Mouse (Mus musculus): ENCODE measurements around the gene Lalba.
"Not testable (repeated sequence)": the region's sequence is repeated elsewhere in the genome, so short reads cannot be mapped to it uniquely, and the experiment has no call there.

Lalba gene

DNA sequence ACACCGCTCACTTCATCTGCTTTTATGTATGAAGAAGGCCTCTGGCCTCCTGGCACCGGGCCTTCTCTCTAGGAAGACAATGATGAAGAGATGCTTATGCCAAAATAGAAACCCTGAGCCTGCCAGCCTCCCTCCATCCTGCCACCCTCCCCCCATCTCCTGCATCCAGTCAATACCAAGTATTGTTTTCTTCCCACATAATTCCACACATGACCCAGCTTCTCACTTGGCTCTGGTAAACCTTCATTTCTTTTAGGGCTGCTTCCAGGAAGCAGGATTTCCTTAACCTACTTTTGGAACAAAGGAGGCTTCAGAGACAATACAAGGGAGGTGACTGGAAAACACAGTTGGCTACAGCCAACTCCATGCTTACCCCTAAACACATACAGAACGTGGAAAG, at the start of gene Lalba:
TSS of gene Lalba (minus strand) at position 21 of the 400 bp plus-strand sequence.
- DNase-seq (ENCODE audit: low spot score), result no peak

DNA sequence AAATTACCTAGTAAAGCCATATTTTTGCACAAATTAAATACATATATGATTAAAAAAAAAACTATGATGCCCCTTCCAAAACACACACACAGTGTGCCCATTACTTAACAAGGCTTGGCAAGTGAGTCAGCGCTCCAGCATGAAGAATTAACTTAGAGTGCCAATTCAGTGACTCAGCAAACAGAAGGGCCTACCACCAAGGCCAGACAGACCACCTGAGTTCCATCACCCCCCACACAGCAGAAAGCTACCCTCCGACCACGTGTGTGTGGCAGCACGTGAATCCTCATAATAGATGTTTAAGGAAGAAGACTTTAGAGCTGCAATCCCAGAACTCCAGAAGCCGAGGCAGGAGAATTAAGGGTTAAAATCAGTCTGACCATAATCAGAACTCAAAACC, 49.8 kb upstream of the Lalba start:
- DNase-seq (ENCODE audit: low spot score), result no peak

DNA sequence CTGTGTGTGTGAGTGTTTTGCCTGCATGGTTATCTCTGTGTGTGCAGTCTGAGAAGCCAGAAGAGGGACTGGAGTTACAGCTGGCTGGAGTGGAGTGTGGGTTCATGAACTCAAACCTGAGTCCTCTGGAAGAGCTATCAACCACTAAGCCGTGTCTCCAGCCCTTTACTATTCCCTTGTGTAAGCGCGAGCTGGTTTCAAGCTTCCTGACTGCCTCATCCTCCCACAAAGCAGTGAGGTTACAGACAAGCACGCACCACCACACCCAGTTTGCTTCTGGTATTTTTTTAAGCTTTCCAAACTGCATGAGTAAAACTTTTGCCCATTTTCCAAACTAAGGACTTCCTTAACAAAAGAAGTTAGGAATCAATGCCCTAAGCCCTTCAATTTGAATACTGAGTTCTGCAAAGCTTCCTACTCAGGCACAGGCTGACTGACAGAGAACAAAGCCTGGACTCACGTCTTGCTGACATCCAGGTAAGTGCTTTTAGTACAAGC, 45.6 kb upstream of the Lalba start:
- DNase-seq (ENCODE audit: low spot score), result no peak

GRCm38 (mm10) chr15:98527056-98527771, 44.7 kb upstream of the Lalba start:
- no peak for DNase-seq (ENCODE audit: low spot score)

DNA sequence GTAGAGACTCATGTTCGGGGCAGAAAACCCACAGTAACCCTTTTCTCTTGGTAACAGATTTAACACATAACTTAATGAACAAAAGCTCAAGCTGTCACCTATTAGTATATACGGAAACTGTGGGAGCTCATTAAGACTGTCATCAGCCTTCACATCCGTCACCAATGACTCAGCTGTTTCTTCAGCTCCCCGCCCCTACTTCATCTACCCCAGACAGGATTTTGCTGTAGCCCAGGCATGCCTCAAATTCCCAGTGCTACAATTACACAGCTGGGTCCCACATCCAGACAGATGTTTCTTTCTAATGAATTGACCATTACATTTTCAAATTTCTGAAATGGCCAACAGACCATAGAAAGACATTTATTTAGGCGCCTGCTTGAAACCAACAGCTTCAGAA, 43.5 kb upstream of the Lalba start:
- DNase-seq (ENCODE audit: low spot score), result no peak

DNA sequence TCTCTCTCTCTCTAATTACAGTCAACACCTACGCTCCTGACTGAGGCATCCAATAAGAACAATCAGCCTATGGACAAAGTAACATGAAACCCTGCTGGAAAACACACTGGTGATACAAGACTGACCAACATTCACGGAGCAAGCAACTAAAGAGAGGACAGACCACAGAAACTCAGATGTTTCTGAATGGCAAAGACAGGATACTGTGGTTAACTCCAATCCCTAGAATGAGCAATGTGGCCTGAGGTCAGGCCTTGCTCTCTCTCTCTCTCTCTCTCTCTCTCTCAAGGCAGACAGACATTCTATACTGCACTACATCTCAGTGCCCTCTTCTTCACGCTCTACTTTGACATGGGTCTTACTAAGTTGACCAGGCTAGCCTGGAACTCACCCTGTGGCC, 38.7 kb upstream of the Lalba start:
- DNase-seq (ENCODE audit: low spot score), result no peak

DNA sequence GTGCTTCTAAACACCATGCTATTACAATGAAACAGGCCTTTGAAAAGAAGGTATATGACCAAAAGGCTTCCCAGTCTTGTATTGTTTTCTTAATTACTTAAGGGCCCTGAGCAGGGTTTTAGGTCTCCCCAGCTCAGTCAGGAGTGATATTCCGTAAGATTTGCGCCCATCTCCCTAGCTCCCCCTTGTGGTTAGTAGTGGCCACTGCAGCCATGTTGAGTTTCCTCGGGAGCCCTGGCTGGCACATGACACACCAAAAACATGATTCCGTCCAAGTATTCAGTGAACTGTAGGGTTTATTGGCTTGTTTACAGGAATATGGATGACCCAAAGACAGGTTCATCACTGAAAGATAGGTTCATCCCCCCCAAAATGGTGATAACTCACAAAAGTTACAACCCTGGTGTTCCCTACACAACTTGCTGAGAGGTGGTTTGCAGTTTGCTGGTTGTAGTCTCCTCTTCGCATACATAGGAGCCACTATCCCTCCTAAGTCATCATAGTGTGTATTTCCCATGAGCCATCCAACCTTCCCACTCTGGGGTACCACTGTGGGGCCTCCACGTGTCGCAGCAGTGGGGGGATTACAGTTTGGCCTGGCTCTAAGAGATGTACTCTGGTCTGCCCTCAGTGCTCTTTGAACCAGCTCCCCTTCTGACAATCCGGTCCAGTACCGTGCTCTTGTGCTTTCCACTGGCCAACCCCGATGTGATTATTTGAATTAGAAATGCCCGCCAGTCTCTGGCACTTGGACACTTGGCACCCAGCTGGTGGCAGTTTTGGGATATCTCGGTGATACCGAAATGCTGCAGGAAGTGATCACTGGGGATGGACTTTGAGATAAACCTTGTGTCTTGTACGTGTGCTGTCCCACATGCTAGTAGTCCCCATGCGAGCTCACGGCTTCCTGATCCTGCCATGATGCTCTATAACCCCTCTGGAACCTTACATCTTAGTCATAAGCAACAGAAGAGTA, 35.1 kb upstream of the Lalba start:
- no peak for DNase-seq (ENCODE audit: low spot score)

DNA sequence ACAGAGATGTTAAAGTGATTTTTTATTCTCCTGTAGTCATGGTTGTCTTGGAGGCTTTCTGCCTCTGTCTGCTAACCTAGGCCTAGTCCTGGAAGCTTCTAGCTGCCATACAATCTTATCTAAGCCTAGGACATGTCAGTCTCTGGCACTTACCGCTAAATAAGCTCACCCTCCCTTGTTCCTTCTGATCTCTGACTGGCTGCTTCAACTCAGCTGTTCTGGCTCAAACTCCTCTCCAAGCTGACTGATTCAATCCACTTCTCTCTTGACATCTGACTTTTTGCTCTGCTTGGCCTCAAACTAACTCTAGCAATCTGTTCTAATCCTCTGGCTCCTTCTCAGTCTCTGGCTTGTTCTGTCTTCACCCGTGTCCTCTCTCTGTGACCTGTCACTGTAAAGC, 32.3 kb upstream of the Lalba start:
- not testable (repeated sequence) for DNase-seq (ENCODE audit: low spot score)

- DNase-seq (ENCODE audit: low spot score), result no peak
Measured at GRCm38 (mm10) chr15:98514146-98514545, 31.6 kb upstream of the Lalba start.

GRCm38 (mm10) chr15:98513676-98514075, 31.2 kb upstream of the Lalba start:
- DNase-seq (ENCODE audit: low spot score), result not testable (repeated sequence)

GRCm38 (mm10) chr15:98512799-98513321, 30.3 kb upstream of the Lalba start:
- DNase-seq (ENCODE audit: low spot score), result no peak

- no peak for DNase-seq (ENCODE audit: low spot score)
Measured at GRCm38 (mm10) chr15:98512232-98512631, 29.7 kb upstream of the Lalba start.

GRCm38 (mm10) chr15:98511386-98511928, 28.9 kb upstream of the Lalba start:
- DNase-seq (ENCODE audit: low spot score), result no peak

DNA sequence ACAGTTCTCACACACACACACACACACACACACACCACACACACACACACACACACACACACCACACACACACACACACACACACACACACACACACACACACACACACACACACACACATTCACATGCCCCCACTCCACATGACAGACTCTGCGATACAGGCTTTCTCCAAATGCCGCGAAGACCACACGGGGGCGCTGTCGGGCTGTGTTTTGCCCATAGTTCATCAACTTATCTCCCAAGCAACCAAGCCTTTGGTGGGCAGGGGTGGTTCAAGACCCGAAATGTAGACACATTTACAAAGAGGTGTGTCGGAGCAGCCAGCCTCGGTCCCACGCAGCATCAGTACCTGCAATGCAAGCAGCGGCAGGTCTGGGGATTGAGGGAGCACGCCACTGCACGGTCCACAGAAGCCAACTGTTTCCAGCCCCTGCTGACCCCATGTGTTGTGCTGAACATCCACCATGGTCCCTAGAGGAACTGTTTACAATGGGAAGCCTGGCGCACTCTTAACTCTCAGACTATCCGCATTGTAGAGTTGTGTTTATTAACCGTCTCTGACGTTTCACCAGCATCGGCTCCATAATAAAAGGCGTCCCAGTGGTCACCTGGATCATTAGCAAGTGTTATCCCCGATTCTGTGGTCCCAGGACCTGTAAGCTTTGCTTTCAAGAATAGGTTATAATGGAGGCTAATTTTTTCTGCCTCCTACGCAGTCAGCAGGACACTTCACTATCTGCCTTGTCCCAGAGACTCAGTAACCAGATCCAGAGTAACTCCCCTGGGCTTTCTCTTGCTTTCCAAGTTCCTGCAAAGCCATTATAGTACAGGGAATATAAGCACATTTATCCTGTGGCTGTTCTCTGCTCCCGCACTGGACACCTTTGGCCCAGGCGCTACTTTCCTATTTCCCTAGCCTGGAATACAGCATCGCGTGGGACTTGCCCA, 28.2 kb upstream of the Lalba start:
- no peak for DNase-seq (ENCODE audit: low spot score)

GRCm38 (mm10) chr15:98509387-98509786, 26.9 kb upstream of the Lalba start:
- no peak for DNase-seq (ENCODE audit: low spot score)

DNA sequence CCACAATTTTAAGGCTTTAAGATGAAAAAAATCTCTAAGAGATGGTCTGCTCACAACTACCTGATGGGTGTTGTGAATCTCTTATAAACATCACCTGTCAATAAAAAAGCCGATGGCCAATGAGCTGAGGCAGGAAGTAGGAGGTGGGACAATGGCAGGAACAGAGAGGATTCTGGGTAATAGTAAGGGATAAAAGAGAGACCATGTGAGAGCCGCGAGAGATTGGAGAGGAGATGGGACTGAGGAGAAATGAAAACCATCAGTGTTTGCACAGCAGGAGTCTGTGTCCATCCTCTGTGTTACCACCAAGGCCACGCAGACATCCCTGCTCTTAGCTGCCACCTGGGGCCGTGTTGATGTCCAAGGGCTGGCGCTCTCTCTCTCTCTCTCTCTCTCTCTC, 24.8 kb upstream of the Lalba start:
- no peak for DNase-seq (ENCODE audit: low spot score)

GRCm38 (mm10) chr15:98506253-98506957, 23.9 kb upstream of the Lalba start:
- no peak for DNase-seq (ENCODE audit: low spot score)

- DNase-seq (ENCODE audit: low spot score), result no peak
Measured at GRCm38 (mm10) chr15:98504514-98504913, 22.0 kb upstream of the Lalba start.

DNA sequence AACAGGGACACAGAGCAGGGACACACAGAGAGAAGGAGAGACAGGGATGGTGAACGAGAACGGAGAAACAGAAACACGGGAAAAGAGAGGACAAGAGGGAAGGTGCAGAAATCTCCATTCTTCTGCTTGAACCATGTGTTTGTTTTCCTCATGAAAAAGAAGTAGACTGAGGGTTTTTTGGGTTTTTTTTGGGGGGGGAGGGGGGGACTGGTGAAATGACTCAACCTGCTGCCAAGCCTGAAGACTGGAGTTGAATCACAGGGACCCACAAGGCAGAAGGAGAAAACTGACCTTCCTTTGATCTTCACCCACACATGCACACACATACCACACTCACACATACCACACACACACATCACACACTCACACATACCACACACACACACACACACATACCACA, 20.8 kb upstream of the Lalba start:
- DNase-seq (ENCODE audit: low spot score), result no peak

DNA sequence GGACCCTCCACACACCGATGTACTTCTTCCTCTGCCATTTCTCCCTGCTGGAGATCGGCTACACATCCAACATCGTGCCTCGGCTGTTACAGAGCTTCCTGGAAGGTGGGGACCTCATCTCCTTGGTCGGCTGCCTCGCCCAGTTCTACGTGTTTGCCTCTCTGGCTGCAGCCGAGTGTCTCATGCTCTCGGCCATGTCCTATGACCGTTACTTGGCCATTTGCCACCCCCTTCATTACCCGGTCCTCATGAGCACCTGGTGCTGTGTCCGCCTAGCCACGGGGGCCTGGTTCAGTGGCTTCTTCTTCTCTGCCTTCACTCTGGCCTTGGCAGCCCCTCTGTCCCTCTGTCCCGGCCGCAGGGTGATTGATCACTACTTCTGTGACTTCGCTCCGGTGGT, 15.1 kb upstream of the Lalba start:
- DNase-seq (ENCODE audit: low spot score), result no peak

DNA sequence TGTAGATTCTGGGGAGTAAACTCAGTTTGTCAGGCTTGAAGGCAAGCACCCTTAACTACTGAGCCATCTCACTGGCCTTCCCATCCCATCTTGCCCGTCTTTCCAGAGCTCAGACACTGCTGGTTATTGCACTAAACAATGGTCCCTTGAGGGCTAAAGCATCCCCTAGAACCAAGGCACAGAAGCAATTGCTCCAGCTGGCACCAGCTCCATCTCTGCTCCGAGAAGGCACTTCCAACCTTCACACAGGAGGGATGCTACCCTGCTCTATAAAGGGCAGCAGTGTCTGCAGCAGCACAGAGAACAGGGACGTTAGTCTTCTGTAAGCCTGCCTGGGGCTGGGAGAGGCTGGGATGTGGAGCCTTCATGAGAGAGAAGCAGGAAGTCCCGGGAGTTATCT, 9.6 kb upstream of the Lalba start, which contains the start of gene Olfr279:
TSS of gene Olfr279 (plus strand) at position 301 of the 400 bp plus-strand sequence.
- DNase-seq (ENCODE audit: low spot score), result no peak
